Mouse (Mus musculus): ENCODE data around the gene Tspyl4. TPM values are rescaled to one million over a fixed set of nuclear protein-coding genes. Genes with fewer than 3 reads are reported as not detected.
A peak's percentile ranks its signal among the peaks of the same experiment; 100 is the strongest.

Tspyl4 gene
- polyA plus RNA-seq, 1 experiment from 2014 or later, result 131 TPM

- DNase-seq (no peak), ATAC-seq (ENCODE audit: low FRiP score, low TSS enrichment) (no peak)
- peaks cover 7% of the 10 kb centered on the region; the same call in 1 of the 2 replicates for H3K4me1 ChIP-seq (ENCODE audit: control insufficient read depth, insufficient read depth, low read length)
- H3K9ac ChIP-seq (replicated peaks; ENCODE audit: low read length), result no peak overlapping the region
- H3K9me3 ChIP-seq (ENCODE audit: control insufficient read depth, low read length), result no peaks in the 10 kb centered on the region
- no peak overlapping the region for H3K4me3 ChIP-seq (replicated peaks; ENCODE audit: low read depth, low read length)
- no peaks in the 10 kb centered on the region for H3K27me3 ChIP-seq (ENCODE audit: control insufficient read depth, insufficient read depth, low read length)
- no peaks in the 10 kb centered on the region for H3K36me3 ChIP-seq (ENCODE audit: control insufficient read depth, insufficient read depth, low read length)
- H3K4me2 ChIP-seq (ENCODE audit: low read length), result no peak overlapping the region
- WGBS, result 93% methylated on average over 9 of the region's 9 CpGs
- no peak overlapping the region for H3K27ac ChIP-seq (replicated peaks; ENCODE audit: low read depth, low read length)
These were observed 12.9 kb downstream of the Tspyl4 start for GRCm38 (mm10) chr10:34309915-34310685.

- no peaks in the 10 kb centered on the region for H3K36me3 ChIP-seq (ENCODE audit: control insufficient read depth, insufficient read depth, low read length)
- H3K9me3 ChIP-seq (ENCODE audit: control insufficient read depth, low read length), result no peaks in the 10 kb centered on the region
- no peak overlapping the region for H3K9ac ChIP-seq (replicated peaks; ENCODE audit: low read length)
- DNase-seq (no peak), ATAC-seq (ENCODE audit: low FRiP score, low TSS enrichment) (no peak)
- no peak overlapping the region for H3K27ac ChIP-seq (replicated peaks; ENCODE audit: low read depth, low read length)
- no peak overlapping the region for H3K4me3 ChIP-seq (replicated peaks; ENCODE audit: low read depth, low read length)
- WGBS, result 72% methylated on average over 3 of the region's 3 CpGs
- no peaks in the 10 kb centered on the region for H3K27me3 ChIP-seq (ENCODE audit: control insufficient read depth, insufficient read depth, low read length)
- peaks cover 32% of the 10 kb centered on the region for H3K4me1 ChIP-seq (ENCODE audit: control insufficient read depth, insufficient read depth, low read length)
- H3K4me2 ChIP-seq (ENCODE audit: low read length), result no peak overlapping the region
These were observed 15.3 kb downstream of the Tspyl4 start for GRCm38 (mm10) chr10:34312536-34312935.

- 2% methylated on average over 3 of the region's 3 CpGs for WGBS
- H3K4me2 ChIP-seq (ENCODE audit: low read length), result peak overlapping the region; percentile 52
- peak; percentile 93 for ATAC-seq (ENCODE audit: low FRiP score, low TSS enrichment)
- H3K9ac ChIP-seq (replicated peaks; ENCODE audit: low read length), result peak overlapping the region; percentile 18; the same call in 1 of the 2 replicates
- peak overlapping the region; percentile 25 for H3K4me3 ChIP-seq (replicated peaks; ENCODE audit: low read depth, low read length)
- H3K36me3 ChIP-seq (ENCODE audit: control insufficient read depth, insufficient read depth, low read length), result no peaks in the 10 kb centered on the region
- no peaks in the 10 kb centered on the region for H3K27me3 ChIP-seq (ENCODE audit: control insufficient read depth, insufficient read depth, low read length)
- peak overlapping the region; percentile 84 for H3K27ac ChIP-seq (replicated peaks; ENCODE audit: low read depth, low read length)
- peak; percentile 89 for DNase-seq
- no peaks in the 10 kb centered on the region for H3K9me3 ChIP-seq (ENCODE audit: control insufficient read depth, low read length)
- peaks cover 38% of the 10 kb centered on the region for H3K4me1 ChIP-seq (ENCODE audit: control insufficient read depth, insufficient read depth, low read length)
These were observed 19.5 kb downstream of the Tspyl4 start for GRCm38 (mm10) chr10:34316571-34317216.

GRCm38 (mm10) chr10:34317217-34317606 lies 20.0 kb downstream of the Tspyl4 start:
- Histone ChIP-seq H3K27ac (replicated peaks; ENCODE audit: low read depth, low read length) (peak overlapping the region; percentile 84), H3K4me2 (ENCODE audit: low read length) (peak overlapping the region; percentile 52), H3K27me3 (ENCODE audit: control insufficient read depth, insufficient read depth, low read length) (no peaks in the 10 kb centered on the region), H3K4me3 (replicated peaks; ENCODE audit: low read depth, low read length) (peak overlapping the region; percentile 25), H3K4me1 (ENCODE audit: control insufficient read depth, insufficient read depth, low read length) (peaks cover 38% of the 10 kb centered on the region), H3K9ac (replicated peaks; ENCODE audit: low read length) (peak overlapping the region; percentile 18; the same call in 1 of the 2 replicates), H3K9me3 (ENCODE audit: control insufficient read depth, low read length) (no peaks in the 10 kb centered on the region), H3K36me3 (ENCODE audit: control insufficient read depth, insufficient read depth, low read length) (no peaks in the 10 kb centered on the region)
- DNase-seq (no peak), ATAC-seq (ENCODE audit: low FRiP score, low TSS enrichment) (peak; percentile 57)
- 8% methylated on average over 2 of the region's 2 CpGs for WGBS

GRCm38 (mm10) chr10:34320809-34321208 lies 23.6 kb downstream of the Tspyl4 start:
- Histone ChIP-seq H3K4me2 (ENCODE audit: low read length) (no peak overlapping the region), H3K27ac (replicated peaks; ENCODE audit: low read depth, low read length) (no peak overlapping the region), H3K4me1 (ENCODE audit: control insufficient read depth, insufficient read depth, low read length) (peaks cover 24% of the 10 kb centered on the region), H3K36me3 (ENCODE audit: control insufficient read depth, insufficient read depth, low read length) (no peaks in the 10 kb centered on the region), H3K9me3 (ENCODE audit: control insufficient read depth, low read length) (no peaks in the 10 kb centered on the region), H3K27me3 (ENCODE audit: control insufficient read depth, insufficient read depth, low read length) (no peaks in the 10 kb centered on the region), H3K9ac (replicated peaks; ENCODE audit: low read length) (no peak overlapping the region), H3K4me3 (replicated peaks; ENCODE audit: low read depth, low read length) (no peak overlapping the region)
- ATAC-seq (ENCODE audit: low FRiP score, low TSS enrichment) (no peak), DNase-seq (no peak)
- WGBS, result 82% methylated on average over 2 of the region's 2 CpGs

GRCm38 (mm10) chr10:34326701-34327100 lies 29.5 kb downstream of the Tspyl4 start:
- DNase-seq (peak; percentile 77), ATAC-seq (ENCODE audit: low FRiP score, low TSS enrichment) (no peak)
- H3K4me2 ChIP-seq (ENCODE audit: low read length), result no peak overlapping the region
- H3K27me3 ChIP-seq (ENCODE audit: control insufficient read depth, insufficient read depth, low read length), result no peaks in the 10 kb centered on the region
- no peak overlapping the region for H3K4me3 ChIP-seq (replicated peaks; ENCODE audit: low read depth, low read length)
- WGBS, result 23% methylated on average over 4 of the region's 4 CpGs
- H3K4me1 ChIP-seq (ENCODE audit: control insufficient read depth, insufficient read depth, low read length), result no peaks in the 10 kb centered on the region
- no peak overlapping the region for H3K27ac ChIP-seq (replicated peaks; ENCODE audit: low read depth, low read length)
- H3K9me3 ChIP-seq (ENCODE audit: control insufficient read depth, low read length), result no peaks in the 10 kb centered on the region
- H3K36me3 ChIP-seq (ENCODE audit: control insufficient read depth, insufficient read depth, low read length), result no peaks in the 10 kb centered on the region
- H3K9ac ChIP-seq (replicated peaks; ENCODE audit: low read length), result no peak overlapping the region

- DNase-seq, result no peak
- no peak; the same call in 1 of the 2 replicates for ATAC-seq (ENCODE audit: low FRiP score, low TSS enrichment)
- Histone ChIP-seq H3K4me2 (ENCODE audit: low read length) (no peak overlapping the region), H3K9me3 (ENCODE audit: control insufficient read depth, low read length) (no peaks in the 10 kb centered on the region), H3K36me3 (ENCODE audit: control insufficient read depth, insufficient read depth, low read length) (no peaks in the 10 kb centered on the region), H3K9ac (replicated peaks; ENCODE audit: low read length) (no peak overlapping the region), H3K4me1 (ENCODE audit: control insufficient read depth, insufficient read depth, low read length) (no peaks in the 10 kb centered on the region), H3K4me3 (replicated peaks; ENCODE audit: low read depth, low read length) (no peak overlapping the region), H3K27ac (replicated peaks; ENCODE audit: low read depth, low read length) (no peak overlapping the region), H3K27me3 (ENCODE audit: control insufficient read depth, insufficient read depth, low read length) (no peaks in the 10 kb centered on the region)
- WGBS, result 60% methylated on average over 5 of the region's 5 CpGs
These were observed 29.9 kb downstream of the Tspyl4 start for GRCm38 (mm10) chr10:34327144-34327543.

GRCm38 (mm10) chr10:34328310-34328709 lies 31.1 kb downstream of the Tspyl4 start:
- Histone ChIP-seq H3K9ac (replicated peaks; ENCODE audit: low read length) (no peak overlapping the region), H3K27ac (replicated peaks; ENCODE audit: low read depth, low read length) (no peak overlapping the region), H3K4me2 (ENCODE audit: low read length) (no peak overlapping the region), H3K36me3 (ENCODE audit: control insufficient read depth, insufficient read depth, low read length) (no peaks in the 10 kb centered on the region), H3K4me3 (replicated peaks; ENCODE audit: low read depth, low read length) (no peak overlapping the region), H3K4me1 (ENCODE audit: control insufficient read depth, insufficient read depth, low read length) (no peaks in the 10 kb centered on the region), H3K27me3 (ENCODE audit: control insufficient read depth, insufficient read depth, low read length) (no peaks in the 10 kb centered on the region), H3K9me3 (ENCODE audit: control insufficient read depth, low read length) (no peaks in the 10 kb centered on the region)
- WGBS, result 4% methylated on average over 2 of the region's 2 CpGs
- ATAC-seq (ENCODE audit: low FRiP score, low TSS enrichment) (peak; percentile 69; the same call in 1 of the 2 replicates), DNase-seq (peak; percentile 85)
